Mouse (Mus musculus) ES-Bruce4 (cell line): ENCODE data around the gene Ndufs7.

Source experiments
- CTCF ChIP-seq: IDR thresholded peaks from one replicate; pipeline ENCODE4 v1.8.1; 2011; ENCODE audit warnings: low read depth, low read length
- POLR2A ChIP-seq: IDR thresholded peaks from one replicate; pipeline ENCODE4 v1.8.1; 2011; ENCODE audit warnings: low read length; ENCODE audit not compliant: insufficient read depth

DNA sequence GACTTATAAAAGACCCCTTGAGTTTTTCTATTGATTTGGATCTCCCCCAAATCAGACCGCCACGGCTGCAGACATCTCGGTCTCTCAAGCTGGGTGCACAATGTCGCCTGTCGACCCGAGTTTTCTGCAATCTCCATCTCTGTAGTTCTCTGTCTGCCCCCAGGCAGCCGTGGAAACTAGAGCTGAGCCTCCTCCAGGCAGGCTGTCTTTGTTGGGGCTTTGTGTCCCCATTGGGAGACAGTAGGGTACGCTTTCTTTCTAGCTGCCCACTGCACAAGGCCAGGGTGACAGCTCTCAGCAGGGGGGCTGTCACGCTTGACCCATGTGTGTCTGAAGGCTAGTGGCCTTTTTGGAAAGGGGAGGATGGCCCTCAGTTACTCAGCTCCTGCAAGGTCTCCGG, 41.2 kb upstream of the Ndufs7 start:
- no peak for TF ChIP-seq CTCF
- no peak for TF ChIP-seq POLR2A
